Mouse (Mus musculus) hindbrain, embryonic 13.5 days (tissue): Measurements from ENCODE around the gene Lyrm7. TPM values are rescaled to one million over a fixed set of nuclear protein-coding genes. Genes with fewer than 3 reads are reported as not detected.
"Not testable (repeated sequence)": the region's sequence is repeated elsewhere in the genome, so short reads cannot be mapped to it uniquely, and the experiment has no call there.

ENCODE experiments used
- ATAC-seq: fragments of 200-750 bp; cut with Nextera tagmentation; 2 replicates; pipeline ENCODE4 v1.8.0; 2017; ENCODE audit warnings: moderate TSS enrichment; ENCODE audit not compliant: low FRiP score
- H3K27ac ChIP-seq: fragments of 300-500 bp; sonication (generic); 2 replicates; pipeline ENCODE4 v1.5.1; 2015; ENCODE audit warnings: inconsistent platforms, mild to moderate bottlenecking, moderate library complexity
- H3K27me3 ChIP-seq: fragments of 300-500 bp; sonication (generic); 2 replicates; pipeline ENCODE4 v1.6.1; 2015; ENCODE audit warnings: mild to moderate bottlenecking, inconsistent platforms
- H3K36me3 ChIP-seq: fragments of 300-500 bp; sonication (generic); 2 replicates; pipeline ENCODE4 v1.6.1; 2015; ENCODE audit warnings: mild to moderate bottlenecking, inconsistent platforms
- H3K4me1 ChIP-seq: fragments of 300-500 bp; sonication (generic); replicated peaks from 2 replicates; pipeline ENCODE4 v1.6.1; 2015; ENCODE audit warnings: inconsistent platforms
- H3K4me2 ChIP-seq: fragments of 300-500 bp; sonication (generic); 2 replicates; pipeline ENCODE4 v1.6.1; 2015; ENCODE audit warnings: inconsistent platforms, mild to moderate bottlenecking, moderate library complexity
- H3K4me3 ChIP-seq: fragments of 300-500 bp; sonication (generic); 2 replicates; pipeline ENCODE4 v1.5.1; 2015; ENCODE audit warnings: mild to moderate bottlenecking, inconsistent platforms
- H3K9ac ChIP-seq: fragments of 300-500 bp; sonication (generic); 2 replicates; pipeline ENCODE4 v1.6.1; 2015; ENCODE audit warnings: mild to moderate bottlenecking, inconsistent platforms
- H3K9me3 ChIP-seq: fragments of 300-500 bp; sonication (generic); 2 replicates; pipeline ENCODE4 v1.6.1; 2016; ENCODE audit warnings: inconsistent platforms
- WGBS: fragments of 180-500 bp; shearing (Covaris S2); methylation state at CpG from one replicate; pipeline ENCODE4 v1.1.7; 2015; 5-methylcytosine and 5-hydroxymethylcytosine counted together
- polyA plus RNA-seq: library from polyadenylated mRNA; unstranded; fragments of >200 nt; fragmentation: Nextera tagmentation; extraction: Ambion mirVana; gene quantifications from 2 replicates; pipeline ENCODE4 v1.2.1, GENCODE M21; 2015

The Lyrm7 gene
- polyA plus RNA-seq, 1 experiment from 2014 or later, result 11.7 TPM

DNA sequence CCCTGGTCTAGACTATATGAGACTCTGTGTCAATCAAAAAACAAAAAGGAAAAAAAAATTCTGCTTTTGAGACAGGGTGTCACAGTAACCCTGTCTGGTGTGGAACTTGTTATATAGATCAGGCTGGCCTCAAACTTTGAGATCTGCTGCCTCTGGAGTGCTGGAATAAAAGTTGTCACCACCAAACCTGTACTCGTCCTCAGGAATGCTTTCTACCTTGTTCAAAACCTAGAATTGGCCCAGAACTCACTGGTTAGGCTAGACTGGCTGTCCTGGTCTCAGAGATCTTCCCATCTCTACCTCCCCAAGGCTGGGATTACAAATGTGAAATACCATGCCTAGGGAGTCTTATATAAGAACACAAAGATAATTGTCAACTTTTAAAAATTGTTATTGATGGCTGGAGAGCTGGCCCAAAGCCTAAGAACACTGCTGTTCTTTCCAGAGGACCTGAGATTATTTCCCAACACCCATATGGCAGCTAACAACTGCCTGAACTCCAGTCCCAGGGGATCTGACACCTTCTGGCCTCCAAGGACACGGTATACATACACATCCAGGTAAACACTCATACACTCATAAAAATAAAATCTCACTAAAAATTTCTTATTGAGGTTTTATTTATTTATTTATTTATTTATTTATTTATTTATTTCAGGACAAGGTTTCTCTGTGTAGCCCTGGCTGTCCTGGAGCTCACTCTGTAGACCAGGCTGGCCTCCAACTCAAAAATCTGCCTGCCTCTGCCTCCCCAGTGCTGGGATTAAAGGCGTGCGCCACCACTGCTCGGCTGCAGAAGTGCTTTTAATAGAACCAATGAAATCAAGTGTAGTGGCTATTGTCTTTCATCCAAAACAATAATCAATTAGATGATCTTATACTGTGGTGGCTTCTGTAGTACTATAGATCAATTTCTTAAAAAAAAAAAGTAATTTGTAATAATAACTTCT, 1.0 kb upstream of the Lyrm7 start:
- Histone ChIP-seq H3K4me2 (peak overlapping the region; percentile 62; the same call in 1 of the 2 replicates), H3K27me3 (no peaks in the 10 kb centered on the region), H3K4me1 (peaks cover 23% of the 10 kb centered on the region), H3K27ac (peak overlapping the region; percentile 95), H3K9me3 (no peaks in the 10 kb centered on the region), H3K4me3 (no peak overlapping the region), H3K9ac (no peak overlapping the region; the same call in 1 of the 2 replicates), H3K36me3 (no peaks in the 10 kb centered on the region)
- ATAC-seq, result no peak
- WGBS, result 90% methylated on average over 5 of the region's 5 CpGs

DNA sequence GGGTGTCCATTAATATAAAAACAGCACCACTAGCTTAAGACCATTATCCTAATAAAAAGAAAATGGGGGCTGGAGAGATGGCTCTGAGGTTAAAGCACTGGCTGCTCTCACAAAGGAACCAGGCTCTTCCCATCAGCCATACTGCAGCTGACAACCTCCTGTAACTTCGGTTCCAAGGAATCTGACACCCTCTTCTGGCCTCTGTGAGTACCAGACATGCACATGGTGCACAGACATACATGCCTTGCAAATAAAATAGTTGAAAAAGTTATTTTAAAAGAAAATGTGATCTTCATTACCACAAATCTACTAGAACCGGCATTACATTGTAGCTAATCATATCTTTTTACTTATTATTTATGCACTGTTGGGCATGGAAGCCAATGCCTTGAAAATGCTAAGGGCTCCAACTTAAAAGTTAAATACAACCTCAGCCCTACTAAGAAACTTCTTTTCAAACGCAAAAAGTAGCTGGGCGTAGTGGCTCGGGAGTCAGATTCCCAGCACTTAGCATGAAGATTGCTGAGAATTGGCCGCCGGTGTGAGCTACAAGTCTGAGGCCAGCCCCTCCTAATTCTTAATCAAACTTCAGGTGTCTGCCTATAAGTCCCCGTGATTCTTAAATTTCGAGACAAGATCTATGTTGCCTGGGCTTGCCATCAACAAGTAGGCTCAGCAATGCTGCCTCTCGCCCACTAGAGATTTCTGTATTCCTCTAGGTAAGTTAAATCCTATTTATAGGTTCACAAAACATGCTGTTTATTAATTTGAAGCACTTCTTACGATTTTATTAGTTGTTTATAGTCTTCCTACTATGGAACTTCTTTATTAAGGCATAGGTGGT, 1.2 kb downstream of the Lyrm7 start:
- peak overlapping the region; percentile 78 for H3K9ac ChIP-seq
- 27% methylated on average over 11 of the region's 11 CpGs for WGBS

DNA sequence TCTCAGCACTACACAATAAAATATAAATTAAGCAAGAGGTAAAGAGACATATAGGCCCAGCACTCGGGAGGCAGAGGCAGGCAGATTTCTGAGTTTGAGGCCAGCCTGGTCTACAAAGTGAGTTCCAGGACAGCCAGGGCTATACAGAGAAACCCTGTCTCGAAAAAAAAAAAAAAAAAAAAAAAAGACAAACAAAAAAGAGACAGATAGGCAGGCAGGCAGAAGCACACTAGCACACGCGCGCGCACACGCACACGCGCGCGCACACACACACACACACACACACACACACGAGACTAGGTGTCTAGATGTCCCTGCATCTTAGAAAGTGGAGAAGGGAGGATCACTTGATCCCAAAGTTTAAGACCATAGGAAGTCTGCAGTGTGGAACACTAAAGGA, 1.8 kb downstream of the Lyrm7 start:
- Histone ChIP-seq H3K4me1 (peaks cover 17% of the 10 kb centered on the region), H3K4me2 (0 out of 2 replicates have a peak overlapping the region, but pooled peaks have one; percentile 65)
- not testable (repeated sequence) for H3K36me3 ChIP-seq, H3K4me3 ChIP-seq, H3K27me3 ChIP-seq, ATAC-seq, H3K27ac ChIP-seq, H3K9me3 ChIP-seq, H3K9ac ChIP-seq
- WGBS, result 95% methylated on average over 12 of the region's 12 CpGs

More for the DNA sequence above, 1.2 kb downstream of the Lyrm7 start:
- peaks cover 17% of the 10 kb centered on the region for H3K4me1 ChIP-seq
- ATAC-seq, result no peak
- H3K4me2 ChIP-seq, result peak overlapping the region; percentile 65
- H3K27ac ChIP-seq, result peak overlapping the region; percentile 75
- H3K4me3 ChIP-seq, result peak overlapping the region; percentile 54
- no peaks in the 10 kb centered on the region for H3K27me3 ChIP-seq
- no peaks in the 10 kb centered on the region for H3K9me3 ChIP-seq
- no peaks in the 10 kb centered on the region for H3K36me3 ChIP-seq

DNA sequence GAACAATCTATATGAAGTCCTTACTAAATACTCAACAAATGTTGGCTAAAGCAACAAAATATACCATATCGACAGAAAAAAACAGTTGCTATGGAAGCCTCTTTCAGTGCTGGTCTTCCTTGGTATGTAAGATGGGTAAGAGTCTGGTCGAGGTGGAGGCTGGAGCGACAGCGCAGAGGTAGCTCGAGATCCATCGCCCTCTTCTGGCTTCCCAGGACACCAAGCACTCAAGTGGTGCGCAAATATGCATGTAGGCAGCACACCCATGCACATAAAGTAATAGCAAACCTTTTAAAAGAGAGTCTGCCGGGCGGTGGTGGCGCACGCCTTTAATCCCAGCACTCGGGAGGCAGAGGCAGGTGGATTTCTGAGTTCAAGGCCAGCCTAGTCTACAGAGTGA, 9.1 kb downstream of the Lyrm7 start:
- no peak overlapping the region for H3K4me2 ChIP-seq
- 93% methylated on average over 12 of the region's 12 CpGs for WGBS
- no peak for ATAC-seq
- no peaks in the 10 kb centered on the region for H3K9me3 ChIP-seq
- no peaks in the 10 kb centered on the region for H3K4me1 ChIP-seq
- H3K36me3 ChIP-seq, result 0 out of 2 replicates have a peak, but pooled peaks cover 4% of the 10 kb centered on the region
- no peaks in the 10 kb centered on the region for H3K27me3 ChIP-seq
- no peak overlapping the region for H3K27ac ChIP-seq
- H3K9ac ChIP-seq, result no peak overlapping the region
- no peak overlapping the region for H3K4me3 ChIP-seq

DNA sequence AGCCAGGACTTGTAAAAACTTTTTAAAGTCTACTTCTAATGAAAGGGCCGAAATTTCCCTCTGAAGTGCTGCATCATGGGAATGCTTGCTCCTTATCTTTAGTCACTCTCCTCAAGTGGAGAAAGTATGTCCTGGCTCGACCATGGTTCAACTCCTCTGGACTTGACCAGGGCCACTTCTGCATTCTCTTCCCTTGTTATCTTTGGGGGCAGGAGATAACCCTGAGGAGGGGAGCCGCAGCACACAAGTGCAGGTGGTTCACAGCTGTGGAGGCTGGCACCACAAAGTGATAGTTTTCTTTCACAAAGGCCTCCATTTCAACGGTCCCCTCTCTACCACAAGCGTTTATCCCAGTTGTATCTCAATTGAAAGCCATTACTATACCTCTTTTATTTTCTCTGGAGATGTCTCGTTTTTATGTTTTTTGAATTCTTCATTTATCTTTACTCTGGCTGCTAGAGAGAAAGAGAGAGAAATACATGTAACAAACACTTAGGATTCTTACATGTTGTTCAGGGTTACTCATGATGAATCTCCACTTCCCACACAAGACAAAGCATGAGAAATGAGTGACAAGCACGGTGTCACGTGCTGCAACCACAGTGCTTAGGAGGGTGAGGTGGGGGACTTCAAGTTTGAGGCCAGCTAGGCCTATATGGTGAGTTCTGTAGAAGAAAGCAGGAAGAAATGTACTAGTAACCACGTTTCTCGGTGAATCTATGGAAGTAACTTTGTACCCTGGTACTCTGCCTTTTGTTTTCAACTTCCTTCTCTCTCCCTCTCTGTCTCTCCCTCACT, 10.6 kb downstream of the Lyrm7 start:
- 89% methylated on average over 10 of the region's 10 CpGs for WGBS

DNA sequence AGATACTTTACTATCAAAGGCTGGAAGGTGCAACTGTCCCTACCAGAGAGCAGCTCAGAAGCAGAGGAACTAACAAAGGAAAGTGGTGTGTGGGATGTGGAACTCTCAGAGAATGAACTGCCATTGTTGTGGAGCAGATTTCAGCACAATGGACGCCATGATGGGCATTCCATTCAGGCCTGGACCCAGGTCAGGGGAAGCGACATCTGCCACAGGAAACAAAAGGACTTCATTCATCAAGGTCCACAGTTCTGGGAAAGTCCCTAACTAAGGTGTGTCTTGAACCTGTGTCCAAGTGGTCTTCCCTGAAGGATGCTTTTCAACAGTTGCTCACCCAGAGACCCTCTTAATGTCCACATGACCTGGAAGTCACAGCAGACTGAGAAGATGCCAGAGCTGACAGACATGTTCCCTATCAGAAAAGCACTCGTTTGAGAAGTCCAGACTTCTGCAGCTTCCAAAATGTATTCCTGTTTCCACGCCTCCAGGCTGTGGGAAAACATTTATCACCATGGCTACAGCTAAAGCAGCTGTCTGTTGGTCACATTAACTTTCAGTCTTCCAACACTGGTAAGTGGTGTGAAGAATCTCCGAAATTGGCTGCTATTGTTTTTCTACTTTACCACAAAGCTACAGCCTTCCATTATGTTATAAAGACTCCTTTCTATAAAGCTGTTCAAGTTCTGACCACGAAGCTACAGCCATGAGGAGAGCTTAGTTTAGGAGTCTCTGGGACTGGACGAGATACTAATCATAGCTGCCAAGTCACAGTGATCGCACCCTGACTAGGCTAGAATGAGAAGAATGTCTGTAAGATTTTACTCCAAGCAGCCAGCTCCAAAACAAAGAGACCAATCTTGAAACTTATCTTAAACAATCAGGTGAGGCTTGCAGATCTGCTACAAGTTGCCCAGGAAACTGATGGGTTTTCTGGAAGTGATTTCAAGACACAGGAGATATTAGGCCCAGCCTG, 15.0 kb downstream of the Lyrm7 start:
- Histone ChIP-seq H3K4me1 (peaks cover 18% of the 10 kb centered on the region), H3K9me3 (no peaks in the 10 kb centered on the region), H3K4me2 (no peak overlapping the region), H3K9ac (no peak overlapping the region), H3K27me3 (no peaks in the 10 kb centered on the region), H3K4me3 (no peak overlapping the region), H3K36me3 (0 out of 2 replicates have a peak, but pooled peaks cover 4% of the 10 kb centered on the region), H3K27ac (peak overlapping the region; percentile 67)
- ATAC-seq, result no peak
- WGBS, result 19% methylated on average over 8 of the region's 8 CpGs

More for the DNA sequence above, 10.6 kb downstream of the Lyrm7 start:
- Histone ChIP-seq H3K27me3 (no peaks in the 10 kb centered on the region), H3K9ac (no peak overlapping the region), H3K27ac (no peak overlapping the region), H3K4me3 (no peak overlapping the region), H3K9me3 (no peaks in the 10 kb centered on the region), H3K4me2 (no peak overlapping the region), H3K36me3 (0 out of 2 replicates have a peak, but pooled peaks cover 4% of the 10 kb centered on the region), H3K4me1 (peaks cover 15% of the 10 kb centered on the region)
- no peak for ATAC-seq

DNA sequence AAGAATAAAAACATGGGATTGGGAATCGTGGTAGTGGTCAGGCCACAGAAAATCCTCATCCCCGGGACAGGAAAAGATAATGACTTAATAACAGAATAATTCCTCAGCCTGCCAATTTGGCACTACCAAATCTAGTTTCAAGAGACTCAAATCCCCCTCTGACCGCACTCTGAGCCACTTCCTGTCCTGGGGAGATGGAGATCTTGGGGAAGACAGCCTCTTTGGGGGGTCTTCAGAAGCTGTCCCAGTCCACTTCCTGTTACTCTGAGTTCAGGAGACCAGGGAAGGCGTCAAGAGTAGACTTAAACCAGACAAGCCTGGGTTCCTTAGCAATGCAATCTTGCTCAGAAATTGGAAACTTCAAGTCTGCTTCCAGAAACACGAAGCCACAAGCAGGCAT, 15.8 kb downstream of the Lyrm7 start:
- H3K4me1 ChIP-seq, result peaks cover 18% of the 10 kb centered on the region
- H3K27me3 ChIP-seq, result no peaks in the 10 kb centered on the region
- H3K4me3 ChIP-seq, result no peak overlapping the region
- H3K4me2 ChIP-seq, result no peak overlapping the region
- H3K36me3 ChIP-seq, result peaks cover 8% of the 10 kb centered on the region; the same call in 1 of the 2 replicates
- H3K9me3 ChIP-seq, result no peaks in the 10 kb centered on the region
- no peak overlapping the region for H3K9ac ChIP-seq
- H3K27ac ChIP-seq, result 0 out of 2 replicates have a peak overlapping the region, but pooled peaks have one; percentile 67
- WGBS, result 73% methylated on average over 5 of the region's 5 CpGs
- no peak for ATAC-seq

DNA sequence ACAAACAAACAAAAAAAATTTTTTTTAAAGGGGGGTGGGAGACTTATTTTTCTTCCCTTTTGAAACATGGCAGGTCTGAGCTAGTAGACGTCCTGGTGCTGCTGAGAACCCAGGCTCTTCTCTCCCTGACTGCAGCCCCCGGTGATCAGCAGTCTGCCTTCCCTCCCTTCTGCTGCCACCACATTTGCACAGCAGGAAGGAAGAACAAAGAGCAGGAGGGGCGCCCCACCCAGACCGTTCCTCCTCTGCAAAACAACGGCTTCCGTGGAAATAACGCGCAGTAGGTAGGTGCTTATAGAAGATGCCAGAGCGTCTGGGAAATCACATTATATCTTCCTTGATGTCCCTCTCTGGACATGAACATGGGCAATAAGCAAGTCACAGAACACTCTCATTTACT, 16.3 kb downstream of the Lyrm7 start:
- 41% methylated on average over 9 of the region's 9 CpGs for WGBS
- peak overlapping the region; percentile 48 for H3K27ac ChIP-seq
- H3K4me3 ChIP-seq, result no peak overlapping the region
- peaks cover 12% of the 10 kb centered on the region for H3K36me3 ChIP-seq
- no peaks in the 10 kb centered on the region for H3K9me3 ChIP-seq
- H3K9ac ChIP-seq, result no peak overlapping the region
- H3K4me2 ChIP-seq, result no peak overlapping the region
- peaks cover 18% of the 10 kb centered on the region for H3K4me1 ChIP-seq
- no peaks in the 10 kb centered on the region for H3K27me3 ChIP-seq
- no peak for ATAC-seq

DNA sequence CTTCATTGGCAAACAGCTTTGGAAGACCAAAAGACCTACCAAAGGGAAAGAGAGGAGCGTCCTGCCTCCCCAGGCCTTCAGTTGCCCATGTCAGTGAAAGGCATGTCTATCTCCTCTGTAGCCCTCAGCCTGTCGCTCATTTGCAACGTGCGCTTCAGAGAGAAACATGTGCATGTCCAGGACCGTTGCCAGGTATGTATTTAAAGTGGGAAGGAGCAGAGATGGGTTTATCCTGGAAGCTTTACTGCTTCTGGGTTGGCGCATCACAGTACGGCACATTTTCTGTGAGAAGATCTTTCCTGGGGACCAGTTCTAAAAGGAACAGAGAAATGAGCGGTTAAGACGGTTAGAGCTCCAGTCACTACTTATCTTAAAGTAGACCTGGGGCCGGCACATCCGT, 19.8 kb downstream of the Lyrm7 start:
- Histone ChIP-seq H3K36me3 (peaks cover 9% of the 10 kb centered on the region), H3K9me3 (no peaks in the 10 kb centered on the region), H3K9ac (no peak overlapping the region), H3K4me3 (no peak overlapping the region), H3K27me3 (no peaks in the 10 kb centered on the region), H3K27ac (no peak overlapping the region), H3K4me1 (peaks cover 11% of the 10 kb centered on the region), H3K4me2 (no peak overlapping the region)
- no peak for ATAC-seq
- 95% methylated on average over 11 of the region's 11 CpGs for WGBS

DNA sequence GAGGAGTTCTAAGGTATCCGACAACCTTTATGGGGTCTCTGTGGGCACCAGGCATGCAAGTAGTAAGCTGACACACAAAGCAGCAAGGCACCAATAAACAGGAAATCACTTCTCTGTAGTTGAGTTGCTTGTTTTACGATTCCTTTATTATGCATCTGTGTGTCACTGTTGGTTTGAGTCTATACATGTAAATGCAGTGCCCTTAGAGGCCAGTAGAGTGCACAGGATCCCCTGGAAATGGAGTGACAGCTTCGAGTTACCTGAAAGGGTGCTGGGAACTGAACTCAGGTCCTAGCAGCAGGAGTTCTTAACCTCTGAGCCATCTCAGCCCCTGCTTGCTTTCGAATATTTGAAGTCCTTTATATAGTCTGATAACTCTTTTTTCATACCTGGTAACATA, 21.0 kb downstream of the Lyrm7 start:
- ATAC-seq, result no peak
- WGBS, result 95% methylated on average over 4 of the region's 4 CpGs
- H3K4me2 ChIP-seq, result no peak overlapping the region
- no peak overlapping the region for H3K4me3 ChIP-seq
- H3K4me1 ChIP-seq, result peaks cover 3% of the 10 kb centered on the region; the same call in 1 of the 2 replicates
- H3K36me3 ChIP-seq, result peaks cover 9% of the 10 kb centered on the region
- no peaks in the 10 kb centered on the region for H3K27me3 ChIP-seq
- H3K27ac ChIP-seq, result no peak overlapping the region
- H3K9ac ChIP-seq, result no peak overlapping the region
- H3K9me3 ChIP-seq, result no peaks in the 10 kb centered on the region

DNA sequence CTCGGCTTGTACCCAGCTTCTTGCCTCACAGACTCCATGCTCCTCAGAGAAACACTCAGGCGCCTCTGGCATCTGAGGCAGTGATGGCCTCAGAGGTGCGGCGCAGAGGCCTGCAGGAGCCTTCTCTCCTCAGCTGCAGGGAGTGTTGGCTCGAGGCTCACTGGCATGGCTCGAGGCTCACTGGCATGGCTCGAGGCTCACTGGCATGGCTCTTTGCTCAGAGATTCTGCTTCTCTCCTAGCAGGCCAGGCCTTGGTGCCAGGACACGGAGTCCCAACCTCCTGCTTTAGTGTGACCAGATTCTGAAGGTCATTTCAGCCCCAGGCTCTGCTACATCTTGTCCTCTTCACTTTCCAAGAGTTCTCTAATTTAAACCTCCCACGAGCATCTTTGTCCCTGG, 24.6 kb downstream of the Lyrm7 start:
- no peaks in the 10 kb centered on the region for H3K4me1 ChIP-seq
- ATAC-seq, result no peak
- 88% methylated on average over 9 of the region's 9 CpGs for WGBS
- H3K27me3 ChIP-seq, result no peaks in the 10 kb centered on the region
- no peaks in the 10 kb centered on the region for H3K9me3 ChIP-seq
- peaks cover 9% of the 10 kb centered on the region for H3K36me3 ChIP-seq
- H3K27ac ChIP-seq, result no peak overlapping the region
- no peak overlapping the region for H3K4me3 ChIP-seq
- H3K9ac ChIP-seq, result no peak overlapping the region
- no peak overlapping the region for H3K4me2 ChIP-seq
